Mouse (Mus musculus) heart, postnatal 0 days (tissue): ENCODE data around the gene Abcb9. TPM values are rescaled to one million over a fixed set of nuclear protein-coding genes. Genes with fewer than 3 reads are reported as not detected.

ENCODE experiments used
- ATAC-seq: fragments of 200-750 bp; cut with Nextera tagmentation; 2 replicates; pipeline ENCODE4 v1.8.0; 2017; ENCODE audit warnings: low read depth, moderate number of reproducible peaks, moderate library complexity; ENCODE audit not compliant: insufficient read depth
- DNase-seq: peaks from one replicate; pipeline ENCODE4 v3.0.0-alpha.2; 2016; ENCODE audit warnings: low spot score
- H3K27ac ChIP-seq: fragments of 300-500 bp; sonication (generic); 2 replicates; pipeline ENCODE4 v1.5.1; 2014; ENCODE audit warnings: low read depth, mild to moderate bottlenecking
- H3K27me3 ChIP-seq: fragments of 300-500 bp; sonication (generic); 2 replicates; pipeline ENCODE4 v1.6.1; 2014; ENCODE audit warnings: low read length, mixed read lengths; ENCODE audit not compliant: control insufficient read depth, insufficient read depth
- H3K36me3 ChIP-seq: fragments of 300-500 bp; sonication (generic); replicated peaks from 2 replicates; pipeline ENCODE4 v1.6.1; 2014; ENCODE audit warnings: low read length, mixed read lengths; ENCODE audit not compliant: control insufficient read depth, insufficient read depth
- H3K4me1 ChIP-seq: fragments of 300-500 bp; sonication (generic); 2 replicates; pipeline ENCODE4 v1.6.1; 2014; ENCODE audit warnings: antibody characterized with exemption; ENCODE audit not compliant: control insufficient read depth, insufficient read depth
- H3K4me2 ChIP-seq: fragments of 300-500 bp; sonication (generic); 2 replicates; pipeline ENCODE4 v1.6.1; 2014; ENCODE audit warnings: low read depth, mild to moderate bottlenecking, low read length, moderate library complexity
- H3K4me3 ChIP-seq: fragments of 300-500 bp; sonication (generic); 2 replicates; pipeline ENCODE4 v1.5.1; 2014; ENCODE audit warnings: low read depth, low read length
- H3K9ac ChIP-seq: fragments of 300-500 bp; sonication (generic); replicated peaks from 2 replicates; pipeline ENCODE4 v1.6.1; 2014; ENCODE audit warnings: low read depth, low read length, mixed read lengths
- H3K9me3 ChIP-seq: fragments of 300-500 bp; sonication (generic); replicated peaks from 2 replicates; pipeline ENCODE4 v1.6.1; 2016; ENCODE audit warnings: low read length; ENCODE audit not compliant: control insufficient read depth
- CTCF ChIP-seq: IDR thresholded peaks from 2 replicates; pipeline ENCODE4 v1.5.1; 2016; ENCODE audit warnings: antibody characterized with exemption, control low read depth, low read depth
- EP300 ChIP-seq: IDR thresholded peaks from 2 replicates; pipeline ENCODE4 v1.6.1; 2016; ENCODE audit warnings: antibody characterized with exemption, low read depth
- WGBS: fragments of 180-500 bp; shearing (Covaris S2); extraction: QIAGEN DNeasy Blood & Tissue Kit; methylation state at CpG from one replicate; pipeline ENCODE4 v1.1.7; 2014; 5-methylcytosine and 5-hydroxymethylcytosine counted together
- polyA plus RNA-seq: library from polyadenylated mRNA; unstranded; fragments of >200 nt; fragmentation: Nextera tagmentation; extraction: Ambion mirVana; gene quantifications from 2 replicates; pipeline ENCODE4 v1.2.1, GENCODE M21; 2015
- total RNA-seq: library from RNA; depleted of rRNA; stranded (reverse); fragments of >200 nt; gene quantifications from 2 replicates; pipeline ENCODE4 v1.2.3, GENCODE M21; 2014; ENCODE audit warnings: low replicate concordance

The Abcb9 gene
- total and polyA plus RNA-seq, 2 experiments from 2014 or later: 1.8 to 3.0 TPM

- peak overlapping the region; percentile 44 for H3K27ac ChIP-seq
- H3K4me1 ChIP-seq: peaks cover 75% of the 10 kb centered on the region
- ATAC-seq (no peak), DNase-seq (no peak)
- no peaks in the 10 kb centered on the region for H3K9me3 ChIP-seq
- WGBS: 28% methylated on average over 9 of the region's 9 CpGs
- H3K9ac ChIP-seq: 0 out of 2 replicates have a peak overlapping the region, but pooled peaks have one; percentile 22
- TF ChIP-seq EP300: no peak
- TF ChIP-seq CTCF: no peak
- H3K27me3 ChIP-seq: no peaks in the 10 kb centered on the region
- H3K4me3 ChIP-seq: no peak overlapping the region
- no peaks in the 10 kb centered on the region for H3K36me3 ChIP-seq
- H3K4me2 ChIP-seq: 0 out of 2 replicates have a peak overlapping the region, but pooled peaks have one; percentile 14
Observed at GRCm38 (mm10) chr5:124017941-124018340, 77.7 kb downstream of the Abcb9 start.

GRCm38 (mm10) chr5:124016291-124016821 lies 79.2 kb downstream of the Abcb9 start:
- TF ChIP-seq CTCF (no peak), EP300 (no peak)
- no peaks in the 10 kb centered on the region for H3K27me3 ChIP-seq
- ATAC-seq (no peak; the same call in 1 of the 2 replicates), DNase-seq (no peak)
- H3K27ac ChIP-seq: peak overlapping the region; percentile 71
- no peak overlapping the region for H3K4me3 ChIP-seq
- H3K4me1 ChIP-seq: peaks cover 87% of the 10 kb centered on the region
- no peaks in the 10 kb centered on the region for H3K36me3 ChIP-seq
- H3K9me3 ChIP-seq: no peaks in the 10 kb centered on the region
- no peak overlapping the region for H3K9ac ChIP-seq
- H3K4me2 ChIP-seq: no peak overlapping the region
- WGBS: 51% methylated on average over 7 of the region's 7 CpGs

GRCm38 (mm10) chr5:124015727-124016126 lies 79.9 kb downstream of the Abcb9 start:
- peaks cover 93% of the 10 kb centered on the region for H3K4me1 ChIP-seq
- H3K9ac ChIP-seq: no peak overlapping the region
- H3K4me2 ChIP-seq: no peak overlapping the region
- 61% methylated on average over 2 of the region's 2 CpGs for WGBS
- H3K9me3 ChIP-seq: no peaks in the 10 kb centered on the region
- TF ChIP-seq CTCF (no peak), EP300 (no peak)
- no peaks in the 10 kb centered on the region for H3K27me3 ChIP-seq
- no peaks in the 10 kb centered on the region for H3K36me3 ChIP-seq
- no peak for DNase-seq
- peak overlapping the region; percentile 71 for H3K27ac ChIP-seq
- ATAC-seq: no peak
- H3K4me3 ChIP-seq: no peak overlapping the region

- DNase-seq (peak; percentile 60), ATAC-seq (no peak)
- 4% methylated on average over 11 of the region's 11 CpGs for WGBS
- peaks cover 95% of the 10 kb centered on the region for H3K4me1 ChIP-seq
- H3K4me2 ChIP-seq: peak overlapping the region; percentile 58
- peak overlapping the region; percentile 92 for H3K27ac ChIP-seq
- TF ChIP-seq CTCF (no peak), EP300 (no peak)
- H3K4me3 ChIP-seq: peak overlapping the region; percentile 30
- peak overlapping the region; percentile 42; the same call in 1 of the 2 replicates for H3K9ac ChIP-seq
- no peaks in the 10 kb centered on the region for H3K9me3 ChIP-seq
- no peaks in the 10 kb centered on the region for H3K36me3 ChIP-seq
- H3K27me3 ChIP-seq: no peaks in the 10 kb centered on the region
Observed at GRCm38 (mm10) chr5:124014791-124015251, 80.8 kb downstream of the Abcb9 start.

GRCm38 (mm10) chr5:124014180-124014579 lies 81.4 kb downstream of the Abcb9 start:
- H3K27ac ChIP-seq: peak overlapping the region; percentile 92
- 36% methylated on average over 3 of the region's 3 CpGs for WGBS
- DNase-seq: no peak
- no peaks in the 10 kb centered on the region for H3K27me3 ChIP-seq
- ATAC-seq: no peak
- TF ChIP-seq EP300: no peak
- TF ChIP-seq CTCF: no peak
- peak overlapping the region; percentile 58 for H3K4me2 ChIP-seq
- no peaks in the 10 kb centered on the region for H3K9me3 ChIP-seq
- peaks cover 91% of the 10 kb centered on the region for H3K4me1 ChIP-seq
- H3K4me3 ChIP-seq: peak overlapping the region; percentile 30; the same call in 1 of the 2 replicates
- peaks cover under 1% of the 10 kb centered on the region; the same call in 1 of the 2 replicates for H3K36me3 ChIP-seq
- peak overlapping the region; percentile 42 for H3K9ac ChIP-seq
